Mouse (Mus musculus): ENCODE results near the gene Ift122. TPM values are rescaled to one million over a fixed set of nuclear protein-coding genes. Genes with fewer than 3 reads are reported as not detected.
A peak's percentile ranks its signal among the peaks of the same experiment; 100 is the strongest.

The Ift122 gene
- total and polyA plus RNA-seq, 3 experiments: 7.9 to 14.1 (median 8.6) TPM

DNA sequence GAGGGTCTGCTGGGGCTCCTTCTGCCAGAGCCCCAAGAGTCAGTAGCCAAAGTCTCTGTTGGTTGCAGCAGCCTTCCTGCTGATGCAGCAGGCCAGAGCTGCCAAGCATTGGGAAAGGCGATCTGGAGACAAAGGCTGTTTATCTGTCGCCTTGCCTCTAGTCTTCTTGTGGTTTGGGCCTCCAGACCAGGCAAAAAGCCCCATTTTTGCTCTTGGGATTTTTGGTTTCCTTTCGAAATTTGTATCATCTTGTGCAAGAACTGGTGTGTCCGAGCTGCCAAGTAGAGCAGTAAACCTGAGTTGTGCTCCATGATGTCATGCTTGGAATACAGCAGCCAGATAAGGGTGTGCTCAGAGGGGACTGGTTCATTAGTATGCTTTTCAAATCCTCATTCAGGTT is 43.8 kb downstream of the Ift122 start (continued):
- no peak; the same call in 1 of the 2 replicates for TF ChIP-seq SIN3A (IDR thresholded peaks at IDR 0.05; ENCODE audit: low read length)
- no peak for TF ChIP-seq ZNF384 (IDR thresholded peaks at IDR 0.05; ENCODE audit: low read depth, low read length)
- no peak for TF ChIP-seq CTCF (conservative IDR thresholded peaks at IDR 0.05 in 1 of 2, IDR thresholded peaks at IDR 0.05 in 1 of 2; ENCODE audit: low read depth in 2 of 2, low read length in 2 of 2)
- no peak for TF ChIP-seq E2F4 (IDR thresholded peaks at IDR 0.05; ENCODE audit: insufficient replicate concordance, low read depth, low read length)
- no peak for TF ChIP-seq HCFC1 (IDR thresholded peaks at IDR 0.05; ENCODE audit: low read depth, low read length)
- TF ChIP-seq ELF1 (IDR thresholded peaks at IDR 0.05; ENCODE audit: low read depth, low read length): no peak
- no peak for TF ChIP-seq ZMIZ1 (IDR thresholded peaks at IDR 0.05; ENCODE audit: low read depth, low read length)
- TF ChIP-seq UBTF (IDR thresholded peaks at IDR 0.05; ENCODE audit: low read depth, low read length): no peak
- TF ChIP-seq NRF1 (IDR thresholded peaks at IDR 0.05; ENCODE audit: low read depth, low read length): no peak
- no peak for TF ChIP-seq CHD2 (IDR thresholded peaks at IDR 0.05; ENCODE audit: low read length)
- peak; percentile 25; the same call in 1 of the 2 replicates for TF ChIP-seq IRF4 (IDR thresholded peaks at IDR 0.05; ENCODE audit: low read depth, low read length)
- TF ChIP-seq ZKSCAN1 (IDR thresholded peaks at IDR 0.05; ENCODE audit: borderline replicate concordance, low read depth, low read length): no peak

DNA sequence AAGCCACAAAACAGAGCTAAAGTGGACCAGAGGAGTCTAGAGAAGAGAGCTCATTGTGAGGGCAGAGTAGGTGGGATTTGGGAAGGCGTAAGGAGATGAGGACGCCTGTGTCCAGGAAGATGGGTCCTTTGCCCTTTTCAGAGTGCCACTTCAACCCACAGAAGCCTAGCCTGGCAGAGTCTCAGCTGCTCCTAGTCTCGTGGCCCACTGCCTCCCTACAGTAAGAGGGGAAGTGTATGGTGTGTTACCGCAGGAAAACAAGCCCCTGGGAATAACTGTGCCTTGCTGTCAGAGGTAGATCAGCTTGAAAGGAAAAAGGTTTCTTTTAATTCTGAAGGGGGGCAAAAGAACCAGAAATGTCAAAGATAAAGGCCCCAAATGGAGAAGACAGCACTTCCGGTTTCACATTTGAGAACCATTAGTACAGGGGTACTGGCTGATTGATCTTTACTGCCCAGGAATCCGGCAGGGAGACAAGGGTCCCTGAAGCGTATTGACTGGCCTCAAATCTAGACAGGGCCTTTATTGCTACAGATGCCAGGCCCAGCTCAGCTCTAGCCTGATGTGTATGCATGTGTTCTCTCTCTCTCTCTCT is 44.8 kb downstream of the Ift122 start:
- H3K4me1 ChIP-seq (ENCODE audit: control insufficient read depth in 1 of 2, insufficient read depth in 2 of 2): peaks cover 18 to 48% of the 10 kb centered on the region in 2 experiments
- no peak for DNase-seq (ENCODE audit: extremely low read depth)
- no peaks in the 10 kb centered on the region for H3K79me2 ChIP-seq (replicated peaks; ENCODE audit: control insufficient read depth, extremely low read depth, insufficient read depth, poor library complexity, severe bottlenecking)
- H3K4me3 ChIP-seq (replicated peaks in 1 of 3; ENCODE audit: low read depth in 2 of 3, low read length in 2 of 3, poor library complexity in 1 of 3): no peak overlapping the region
- no peaks in the 10 kb centered on the region for H3K9me3 ChIP-seq (replicated peaks; ENCODE audit: low read length)
- peak overlapping the region; percentile 47 for H3K4me2 ChIP-seq (ENCODE audit: insufficient read depth, low read depth, poor library complexity, severe bottlenecking)
- H3K9ac ChIP-seq (ENCODE audit: insufficient read depth, low read depth): 0 out of 2 replicates have a peak overlapping the region, but pooled peaks have one; percentile 41
- dilution Hi-C loops (cut with MboI; ENCODE audit: extremely low pct_ligation_motif_present, extremely low pct_unique_long_range_greater_than_20kb, low sequenced_read_pairs) (no loop called here), in situ Hi-C loops (cut with MboI; ENCODE audit: low pct_ligation_motif_present, low pct_unique_long_range_greater_than_20kb, low sequenced_read_pairs) (loop anchor here (5.0 kb wide), 1 partner anchor 46 kb away; the partner anchor contains the start of genes Ift122 and Mbd4)
- no peak overlapping the region for H3K27ac ChIP-seq (ENCODE audit: insufficient read depth, low read depth)
- peaks cover 12 to 32% of the 10 kb centered on the region in 2 experiments for H3K36me3 ChIP-seq (replicated peaks in 1 of 2; ENCODE audit: control insufficient read depth in 1 of 2, insufficient read depth in 1 of 2, low read length in 1 of 2)
- H3K27me3 ChIP-seq (replicated peaks): no peaks in the 10 kb centered on the region
- no peak for TF ChIP-seq ZNF384 (IDR thresholded peaks at IDR 0.05; ENCODE audit: low read depth, low read length)
- no peak for TF ChIP-seq ZC3H11A (IDR thresholded peaks at IDR 0.05; ENCODE audit: low read depth, low read length)
- no peak for TF ChIP-seq POLR2A (IDR thresholded peaks at IDR 0.05; ENCODE audit: low read depth, low read length)
- no peak for TF ChIP-seq USF1 (IDR thresholded peaks at IDR 0.05; ENCODE audit: low read depth, low read length)
- TF ChIP-seq GABPA (IDR thresholded peaks at IDR 0.05; ENCODE audit: insufficient replicate concordance, low read depth, low read length): no peak
- no peak for TF ChIP-seq ELF1 (IDR thresholded peaks at IDR 0.05; ENCODE audit: low read depth, low read length)
- no peak for TF ChIP-seq JUND (conservative IDR thresholded peaks at IDR 0.05; ENCODE audit: low read depth, low read length)
- TF ChIP-seq ETS1 (conservative IDR thresholded peaks at IDR 0.05; ENCODE audit: low read depth, low read length): no peak
- no peak for TF ChIP-seq NRF1 (IDR thresholded peaks at IDR 0.05; ENCODE audit: low read depth, low read length)
- no peak for TF ChIP-seq CHD1 (IDR thresholded peaks at IDR 0.05; ENCODE audit: low read depth, low read length)
- no peak for TF ChIP-seq MAX (IDR thresholded peaks at IDR 0.05; ENCODE audit: low read length)
- no peak for TF ChIP-seq EP300 (IDR thresholded peaks at IDR 0.05; ENCODE audit: low read length)
- TF ChIP-seq RAD21 (IDR thresholded peaks at IDR 0.05; ENCODE audit: low read depth, low read length): no peak
- no peak for TF ChIP-seq TCF12 (IDR thresholded peaks at IDR 0.05; ENCODE audit: low read depth, low read length)
- TF ChIP-seq KAT2A (IDR thresholded peaks at IDR 0.05; ENCODE audit: insufficient replicate concordance, low read length): no peak
- no peak for TF ChIP-seq USF2 (conservative IDR thresholded peaks at IDR 0.05; ENCODE audit: low read depth, low read length)
- TF ChIP-seq JUN (IDR thresholded peaks at IDR 0.05; ENCODE audit: insufficient read depth, low read depth, low read length): no peak
- no peak for TF ChIP-seq RCOR1 (conservative IDR thresholded peaks at IDR 0.05; ENCODE audit: low read depth, low read length)
- TF ChIP-seq POLR2AphosphoS2 (IDR thresholded peaks at IDR 0.05; ENCODE audit: low read depth, low read length): no peak
